Mouse (Mus musculus): Measurements from ENCODE around the gene Snai3. TPM values are rescaled to one million over a fixed set of nuclear protein-coding genes. Genes with fewer than 3 reads are reported as not detected.

Snai3 gene
- polyA plus RNA-seq, 1 experiment from 2014 or later: 0.75 TPM

DNA sequence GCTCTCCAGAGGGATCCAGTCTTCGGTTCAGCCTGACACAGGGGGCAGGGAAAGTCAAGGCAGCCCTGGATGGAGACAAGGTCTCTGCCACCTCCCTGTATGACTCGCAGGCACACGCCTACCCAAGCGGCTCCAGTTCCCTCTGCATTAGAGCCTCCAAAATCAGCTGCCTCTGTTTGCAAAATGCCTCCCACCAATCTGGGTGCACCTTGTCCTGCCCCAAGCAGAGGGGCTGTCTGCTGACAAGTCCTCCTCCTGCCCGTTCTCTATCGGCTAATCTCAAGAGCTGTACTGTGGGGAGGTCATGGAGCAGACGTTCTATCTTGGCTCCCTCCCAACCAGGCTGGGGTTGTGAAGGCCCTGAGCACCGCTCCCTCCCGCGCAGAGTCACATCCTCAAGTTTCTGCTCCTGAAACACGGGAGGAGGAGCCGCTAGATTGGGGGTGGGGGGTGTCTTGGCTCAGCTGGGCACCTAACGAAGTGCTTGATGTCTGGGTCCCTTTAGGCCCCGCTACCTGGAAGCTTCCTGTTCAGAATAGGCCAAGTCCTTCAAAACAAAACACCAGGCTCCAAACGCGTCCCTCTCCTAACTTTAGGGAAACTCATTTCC is 14.5 kb upstream of the Snai3 start:
- H3K4me1 ChIP-seq (ENCODE audit: insufficient read depth, low read length): peaks cover 20% of the 10 kb centered on the region
- H3K27ac ChIP-seq (ENCODE audit: low read length): peak overlapping the region; percentile 5; the same call in 1 of the 2 replicates
- peak overlapping the region; percentile 99 for H3K4me3 ChIP-seq (ENCODE audit: low read length)
- ATAC-seq (ENCODE audit: low FRiP score, low TSS enrichment): no peak; the same call in 1 of the 2 replicates
- H3K9me3 ChIP-seq (ENCODE audit: low read length): no peaks in the 10 kb centered on the region
- H3K4me2 ChIP-seq (replicated peaks; ENCODE audit: low read depth, low read length): peak overlapping the region; percentile 66
- peak overlapping the region; percentile 94 for H3K9ac ChIP-seq (replicated peaks; ENCODE audit: low read length)
- H3K27me3 ChIP-seq (ENCODE audit: insufficient read depth, low read length): no peaks in the 10 kb centered on the region
- peaks cover 19% of the 10 kb centered on the region for H3K36me3 ChIP-seq (ENCODE audit: insufficient read depth, low read length)
- WGBS: 4% methylated on average over 16 of the region's 16 CpGs

DNA sequence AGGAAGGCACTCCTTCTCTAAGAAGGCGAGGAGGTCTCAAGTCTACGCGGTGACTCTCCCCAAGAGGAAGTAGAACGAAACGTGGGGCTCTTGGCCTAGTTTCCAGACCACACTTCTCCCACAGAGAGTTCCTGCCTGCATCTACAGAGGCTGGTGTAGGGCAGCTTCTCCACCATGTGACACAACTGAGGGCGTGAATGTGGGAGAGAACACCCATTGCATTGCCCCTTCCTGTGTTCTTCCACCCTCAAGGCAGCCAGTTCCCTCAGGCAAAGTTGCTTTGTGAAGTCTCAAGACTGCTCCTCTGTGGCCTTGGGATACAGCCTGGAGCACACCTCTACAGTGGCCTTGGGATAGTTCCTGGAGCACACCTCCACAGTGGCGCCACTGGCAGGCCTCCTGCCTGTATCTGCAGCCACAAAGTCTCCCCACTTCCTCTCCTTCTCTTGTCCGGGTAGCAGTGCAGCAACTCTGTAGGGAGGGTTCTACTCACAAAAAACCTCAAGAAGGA is 13.4 kb upstream of the Snai3 start:
- Histone ChIP-seq H3K4me1 (ENCODE audit: insufficient read depth, low read length) (peaks cover 20% of the 10 kb centered on the region), H3K27ac (ENCODE audit: low read length) (no peak overlapping the region), H3K4me3 (ENCODE audit: low read length) (no peak overlapping the region), H3K9ac (replicated peaks; ENCODE audit: low read length) (no peak overlapping the region), H3K36me3 (ENCODE audit: insufficient read depth, low read length) (peaks cover 13% of the 10 kb centered on the region), H3K9me3 (ENCODE audit: low read length) (no peaks in the 10 kb centered on the region), H3K27me3 (ENCODE audit: insufficient read depth, low read length) (no peaks in the 10 kb centered on the region), H3K4me2 (replicated peaks; ENCODE audit: low read depth, low read length) (no peak overlapping the region)
- WGBS: 92% methylated on average over 8 of the region's 8 CpGs
- no peak for ATAC-seq (ENCODE audit: low FRiP score, low TSS enrichment)

DNA sequence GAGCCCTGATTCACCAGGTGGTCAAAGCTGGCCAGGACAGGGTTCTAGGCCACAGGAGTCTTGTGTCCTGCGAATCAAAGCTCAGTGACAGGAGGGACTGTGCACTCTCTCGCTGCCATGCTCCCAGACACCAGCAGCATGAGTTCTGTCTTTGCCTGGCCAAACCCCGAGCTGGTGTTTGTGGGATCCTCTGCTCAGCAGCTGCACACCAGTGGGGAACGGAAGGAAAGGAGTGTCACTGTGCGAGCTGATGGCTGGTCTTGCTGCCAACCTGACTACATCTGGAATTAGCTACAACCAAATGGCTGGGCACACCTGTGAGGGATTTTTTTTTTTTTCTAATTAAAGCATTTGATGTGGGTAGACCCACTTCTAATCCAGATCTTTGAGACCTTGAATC is 10.2 kb upstream of the Snai3 start:
- H3K4me1 ChIP-seq (ENCODE audit: insufficient read depth, low read length): peaks cover 10% of the 10 kb centered on the region
- H3K9me3 ChIP-seq (ENCODE audit: low read length): no peaks in the 10 kb centered on the region
- 87% methylated on average over 5 of the region's 5 CpGs for WGBS
- no peak for ATAC-seq (ENCODE audit: low FRiP score, low TSS enrichment)
- H3K27me3 ChIP-seq (ENCODE audit: insufficient read depth, low read length): no peaks in the 10 kb centered on the region
- no peak overlapping the region for H3K4me3 ChIP-seq (ENCODE audit: low read length)
- H3K4me2 ChIP-seq (replicated peaks; ENCODE audit: low read depth, low read length): no peak overlapping the region
- H3K9ac ChIP-seq (replicated peaks; ENCODE audit: low read length): no peak overlapping the region
- no peak overlapping the region for H3K27ac ChIP-seq (ENCODE audit: low read length)
- peaks cover 22% of the 10 kb centered on the region for H3K36me3 ChIP-seq (ENCODE audit: insufficient read depth, low read length)

DNA sequence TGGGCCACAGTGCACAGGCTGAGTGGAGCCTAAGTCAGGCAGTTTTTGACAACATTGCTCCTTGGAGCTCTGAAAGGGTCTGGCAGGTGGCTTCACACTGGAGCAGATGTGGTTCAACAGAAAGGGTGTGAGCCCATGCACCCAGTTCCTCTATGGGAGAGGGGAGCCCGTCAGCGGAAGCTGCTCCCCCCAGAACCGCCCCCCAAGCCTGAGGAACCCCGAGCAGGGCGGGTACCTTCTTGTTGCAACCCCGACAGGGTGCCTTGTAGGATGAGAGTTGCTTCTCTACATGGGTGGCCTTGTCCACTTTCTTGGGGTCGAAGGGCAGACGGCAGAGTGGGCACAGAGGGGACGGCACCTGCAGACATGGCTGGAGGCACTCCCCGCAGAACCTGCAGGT is 9.4 kb upstream of the Snai3 start:
- no peak for ATAC-seq (ENCODE audit: low FRiP score, low TSS enrichment)
- Histone ChIP-seq H3K36me3 (ENCODE audit: insufficient read depth, low read length) (peaks cover 22% of the 10 kb centered on the region), H3K9ac (replicated peaks; ENCODE audit: low read length) (no peak overlapping the region), H3K4me1 (ENCODE audit: insufficient read depth, low read length) (peaks cover 7% of the 10 kb centered on the region), H3K4me3 (ENCODE audit: low read length) (no peak overlapping the region), H3K4me2 (replicated peaks; ENCODE audit: low read depth, low read length) (no peak overlapping the region), H3K9me3 (ENCODE audit: low read length) (no peaks in the 10 kb centered on the region), H3K27me3 (ENCODE audit: insufficient read depth, low read length) (no peaks in the 10 kb centered on the region), H3K27ac (ENCODE audit: low read length) (no peak overlapping the region)
- WGBS: 84% methylated on average over 10 of the region's 10 CpGs

GRCm38 (mm10) chr8:122469407-122469806 is 8.9 kb upstream of the Snai3 start:
- 69% methylated on average over 6 of the region's 6 CpGs for WGBS
- peaks cover 2% of the 10 kb centered on the region for H3K4me1 ChIP-seq (ENCODE audit: insufficient read depth, low read length)
- ATAC-seq (ENCODE audit: low FRiP score, low TSS enrichment): no peak
- H3K36me3 ChIP-seq (ENCODE audit: insufficient read depth, low read length): peaks cover 22% of the 10 kb centered on the region
- H3K27me3 ChIP-seq (ENCODE audit: insufficient read depth, low read length): no peaks in the 10 kb centered on the region
- no peak overlapping the region for H3K9ac ChIP-seq (replicated peaks; ENCODE audit: low read length)
- H3K4me2 ChIP-seq (replicated peaks; ENCODE audit: low read depth, low read length): no peak overlapping the region
- H3K9me3 ChIP-seq (ENCODE audit: low read length): no peaks in the 10 kb centered on the region; the same call in 1 of the 2 replicates
- H3K27ac ChIP-seq (ENCODE audit: low read length): no peak overlapping the region
- H3K4me3 ChIP-seq (ENCODE audit: low read length): no peak overlapping the region

GRCm38 (mm10) chr8:122467816-122468215 is 7.3 kb upstream of the Snai3 start:
- 88% methylated on average over 13 of the region's 13 CpGs for WGBS
- H3K27ac ChIP-seq (ENCODE audit: low read length): no peak overlapping the region
- H3K4me2 ChIP-seq (replicated peaks; ENCODE audit: low read depth, low read length): no peak overlapping the region
- H3K9me3 ChIP-seq (ENCODE audit: low read length): no peaks in the 10 kb centered on the region; the same call in 1 of the 2 replicates
- no peak overlapping the region for H3K9ac ChIP-seq (replicated peaks; ENCODE audit: low read length)
- no peaks in the 10 kb centered on the region for H3K4me1 ChIP-seq (ENCODE audit: insufficient read depth, low read length)
- H3K27me3 ChIP-seq (ENCODE audit: insufficient read depth, low read length): peaks cover 5% of the 10 kb centered on the region; the same call in 1 of the 2 replicates
- H3K4me3 ChIP-seq (ENCODE audit: low read length): no peak overlapping the region
- ATAC-seq (ENCODE audit: low FRiP score, low TSS enrichment): no peak
- peaks cover 14% of the 10 kb centered on the region for H3K36me3 ChIP-seq (ENCODE audit: insufficient read depth, low read length)

DNA sequence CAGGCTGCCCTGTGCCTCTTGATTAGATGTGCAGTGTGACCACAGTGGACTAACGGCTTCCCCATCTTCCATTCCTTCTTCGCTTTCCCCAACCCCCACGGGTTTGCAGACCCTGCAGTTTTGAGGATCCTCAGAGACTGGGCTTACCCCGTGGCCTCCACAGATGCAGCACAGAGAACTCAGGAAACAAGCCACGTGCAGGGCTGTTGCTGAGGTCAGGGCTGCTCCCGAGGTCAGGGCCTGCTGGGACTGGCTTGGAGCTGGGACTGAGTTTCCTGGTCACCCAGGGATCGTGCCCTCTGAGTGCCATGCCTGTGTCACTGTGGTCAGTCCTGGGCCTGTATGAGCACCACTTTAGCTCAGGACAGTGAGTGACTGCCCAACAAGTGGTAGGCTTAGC is 4.5 kb upstream of the Snai3 start:
- Histone ChIP-seq H3K9me3 (ENCODE audit: low read length) (no peaks in the 10 kb centered on the region; the same call in 1 of the 2 replicates), H3K27me3 (ENCODE audit: insufficient read depth, low read length) (peaks cover 31% of the 10 kb centered on the region), H3K4me3 (ENCODE audit: low read length) (no peak overlapping the region), H3K36me3 (ENCODE audit: insufficient read depth, low read length) (peaks cover 14% of the 10 kb centered on the region), H3K27ac (ENCODE audit: low read length) (no peak overlapping the region), H3K4me2 (replicated peaks; ENCODE audit: low read depth, low read length) (no peak overlapping the region), H3K4me1 (ENCODE audit: insufficient read depth, low read length) (peaks cover 12% of the 10 kb centered on the region), H3K9ac (replicated peaks; ENCODE audit: low read length) (no peak overlapping the region)
- no peak for ATAC-seq (ENCODE audit: low FRiP score, low TSS enrichment)
- 61% methylated on average over 7 of the region's 7 CpGs for WGBS

- Histone ChIP-seq H3K4me2 (replicated peaks; ENCODE audit: low read depth, low read length) (no peak overlapping the region), H3K9ac (replicated peaks; ENCODE audit: low read length) (no peak overlapping the region), H3K36me3 (ENCODE audit: insufficient read depth, low read length) (peaks cover 14% of the 10 kb centered on the region), H3K9me3 (ENCODE audit: low read length) (no peaks in the 10 kb centered on the region; the same call in 1 of the 2 replicates), H3K27me3 (ENCODE audit: insufficient read depth, low read length) (peaks cover 41% of the 10 kb centered on the region), H3K4me3 (ENCODE audit: low read length) (no peak overlapping the region), H3K4me1 (ENCODE audit: insufficient read depth, low read length) (peaks cover 14% of the 10 kb centered on the region), H3K27ac (ENCODE audit: low read length) (no peak overlapping the region)
- 58% methylated on average over 12 of the region's 12 CpGs for WGBS
- ATAC-seq (ENCODE audit: low FRiP score, low TSS enrichment): no peak
These were observed 3.4 kb upstream of the Snai3 start for GRCm38 (mm10) chr8:122463651-122464640.

GRCm38 (mm10) chr8:122462510-122462909 is 2.0 kb upstream of the Snai3 start:
- peaks cover 53% of the 10 kb centered on the region for H3K27me3 ChIP-seq (ENCODE audit: insufficient read depth, low read length)

More at GRCm38 (mm10) chr8:122462510-122462909, 2.0 kb upstream of the Snai3 start:
- Histone ChIP-seq H3K9ac (replicated peaks; ENCODE audit: low read length) (no peak overlapping the region), H3K27ac (ENCODE audit: low read length) (no peak overlapping the region), H3K4me3 (ENCODE audit: low read length) (no peak overlapping the region), H3K36me3 (ENCODE audit: insufficient read depth, low read length) (peaks cover 6% of the 10 kb centered on the region), H3K9me3 (ENCODE audit: low read length) (no peaks in the 10 kb centered on the region; the same call in 1 of the 2 replicates), H3K4me2 (replicated peaks; ENCODE audit: low read depth, low read length) (no peak overlapping the region), H3K4me1 (ENCODE audit: insufficient read depth, low read length) (peaks cover 14% of the 10 kb centered on the region)
- WGBS: 68% methylated on average over 8 of the region's 8 CpGs
- ATAC-seq (ENCODE audit: low FRiP score, low TSS enrichment): no peak
